Mouse (Mus musculus) testis, adult 2 months (tissue): ENCODE data around the gene Ptpn7.

Experiments
- CTCF ChIP-seq: fragments of 200-500 bp; IDR thresholded peaks from 2 replicates; pipeline ENCODE4 v1.5.1; 2012; ENCODE audit warnings: low read depth, mild to moderate bottlenecking, inconsistent platforms, low read length, moderate library complexity; ENCODE audit not compliant: control insufficient read depth, insufficient read depth, insufficient replicate concordance
- POLR2A ChIP-seq: fragments of 200-500 bp; IDR thresholded peaks from 2 replicates; pipeline ENCODE4 v1.6.1; 2012; ENCODE audit warnings: low read depth, mild to moderate bottlenecking, inconsistent platforms, low read length, moderate library complexity; ENCODE audit not compliant: control insufficient read depth

- TF ChIP-seq POLR2A (no peak), CTCF (no peak)
Measured at GRCm38 (mm10) chr1:135183941-135184570, 51.6 kb downstream of the Ptpn7 start.
